Mouse (Mus musculus): ENCODE results near the gene Gpatch8.

The Gpatch8 gene

DNA sequence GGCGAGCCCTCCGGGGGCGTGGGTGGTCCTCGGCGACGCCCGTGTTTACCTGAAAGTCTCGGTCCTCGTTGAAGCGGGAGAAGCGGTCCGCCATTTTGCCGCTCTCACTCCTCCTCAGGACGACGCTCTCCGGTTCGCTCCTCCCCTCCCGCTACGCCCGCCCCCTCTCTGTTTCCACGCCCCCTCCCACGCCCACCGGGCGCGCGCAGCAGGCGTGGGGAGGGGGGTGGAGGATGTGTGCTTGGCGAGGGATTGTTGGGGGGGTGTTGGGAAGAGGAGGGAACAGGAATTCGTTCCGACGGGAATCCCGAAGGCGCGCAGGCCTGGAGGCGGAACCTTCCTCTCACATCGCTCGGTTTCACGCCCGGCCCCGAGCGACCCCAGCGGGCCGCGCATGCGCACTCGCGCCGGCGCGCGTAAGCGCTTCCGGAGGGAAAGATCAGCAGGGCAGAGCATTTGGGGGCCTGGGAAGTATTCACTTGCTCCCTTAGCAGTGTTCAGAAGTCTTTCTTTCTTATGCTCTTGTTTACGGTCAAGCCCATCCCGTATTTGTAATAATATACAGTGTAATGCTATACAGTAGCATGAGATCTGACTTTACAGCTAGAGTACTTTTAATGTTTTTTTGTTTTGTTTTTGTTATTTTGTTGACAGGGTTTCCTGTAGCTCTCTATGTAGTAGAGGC lies at the start of gene Gpatch8:
Gpatch8 (minus strand) TSS at position 362 of the 685 bp plus-strand sequence.
- DNase-seq = peak; percentile 97

GRCm38 (mm10) chr11:102604777-102605552 lies 48.8 kb upstream of the Gpatch8 start:
- DNase-seq = peak; percentile 16

DNA sequence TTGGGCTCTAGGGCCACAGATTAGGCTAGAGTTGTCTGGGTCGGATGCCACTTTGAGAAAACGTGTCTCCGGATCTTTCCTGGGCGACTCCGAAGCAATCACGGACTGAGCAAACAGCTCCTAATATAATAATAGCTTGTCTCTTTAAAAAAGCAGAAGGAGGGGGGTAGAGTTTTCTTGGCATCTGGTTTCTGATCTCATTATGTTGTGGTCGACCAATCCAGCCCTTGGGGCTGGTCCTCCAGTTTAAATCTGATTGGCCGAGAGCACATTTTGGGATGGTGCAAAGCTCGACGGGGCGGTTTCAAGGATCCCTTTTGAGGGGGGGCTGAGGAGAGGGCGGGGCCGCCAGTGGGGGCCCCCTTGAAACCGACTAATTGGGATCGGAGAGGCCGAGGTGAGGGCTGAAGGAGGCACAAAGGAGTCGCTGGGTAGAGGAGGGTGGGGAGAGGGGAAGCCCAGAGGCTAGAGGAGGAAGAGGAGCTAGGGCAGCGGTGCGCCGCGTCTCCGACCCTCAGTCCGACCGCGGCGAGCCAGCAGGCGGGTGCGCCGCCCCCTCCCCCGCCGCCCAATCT lies 47.9 kb upstream of the Gpatch8 start, which contains the start of gene Fzd2:
Fzd2 (plus strand) TSS at position 387 of the 575 bp plus-strand sequence.
- DNase-seq = peak; percentile 89

- DNase-seq = peak; percentile 50
Measured at GRCm38 (mm10) chr11:102603496-102603850, 47.3 kb upstream of the Gpatch8 start.

DNA sequence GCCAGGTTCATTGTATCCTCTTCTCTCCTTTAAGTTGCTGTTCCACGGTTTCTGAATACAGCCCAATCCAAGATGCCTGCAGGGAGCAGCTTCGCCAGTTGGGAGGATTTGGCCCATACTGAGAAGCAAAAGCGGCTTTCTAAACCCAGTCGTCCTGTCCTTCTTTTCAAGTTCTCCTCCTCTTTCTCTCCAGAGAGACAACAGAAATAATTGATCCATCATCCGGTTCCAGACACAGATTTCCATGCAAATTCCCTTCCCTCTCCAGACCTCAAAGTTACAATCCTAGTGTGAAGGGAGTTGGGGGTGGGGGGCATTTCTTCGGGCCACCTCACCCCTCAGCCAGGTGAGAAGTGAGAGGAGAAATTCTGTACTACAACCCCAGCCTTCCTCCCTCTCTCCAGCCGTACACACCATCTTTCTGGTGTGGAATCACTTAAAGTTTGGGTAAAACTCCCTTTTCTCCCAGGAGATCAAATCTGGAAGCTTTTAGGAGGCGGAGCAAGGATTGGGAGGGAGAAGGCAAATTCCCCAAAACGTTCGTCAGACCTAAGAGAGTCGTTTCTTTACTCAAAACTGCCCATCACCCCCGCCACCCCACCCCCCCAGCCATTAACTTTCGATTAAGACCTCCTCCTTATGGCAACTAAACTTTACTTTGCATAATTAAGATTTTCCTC lies 46.8 kb upstream of the Gpatch8 start:
- no peak for DNase-seq

DNA sequence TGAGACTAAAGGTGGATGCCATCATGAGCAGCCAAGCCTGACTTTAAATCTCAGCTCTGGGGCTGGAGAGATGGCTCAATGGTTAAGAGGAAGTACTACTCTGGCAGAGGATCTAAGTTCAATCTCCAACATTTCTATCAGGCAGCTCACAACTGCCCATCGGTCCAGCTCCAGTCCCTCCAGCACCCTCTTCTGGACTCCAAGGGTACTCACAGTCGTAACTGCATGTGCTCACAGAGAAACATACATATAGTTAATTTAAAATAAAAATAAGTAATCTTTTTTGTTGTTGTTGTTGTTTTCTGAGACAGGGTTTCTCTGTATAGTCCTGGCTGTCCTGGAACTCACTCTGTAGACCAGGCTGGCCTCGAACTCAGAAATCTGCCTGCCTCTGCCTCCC lies 43.7 kb upstream of the Gpatch8 start:
- no peak for DNase-seq

DNA sequence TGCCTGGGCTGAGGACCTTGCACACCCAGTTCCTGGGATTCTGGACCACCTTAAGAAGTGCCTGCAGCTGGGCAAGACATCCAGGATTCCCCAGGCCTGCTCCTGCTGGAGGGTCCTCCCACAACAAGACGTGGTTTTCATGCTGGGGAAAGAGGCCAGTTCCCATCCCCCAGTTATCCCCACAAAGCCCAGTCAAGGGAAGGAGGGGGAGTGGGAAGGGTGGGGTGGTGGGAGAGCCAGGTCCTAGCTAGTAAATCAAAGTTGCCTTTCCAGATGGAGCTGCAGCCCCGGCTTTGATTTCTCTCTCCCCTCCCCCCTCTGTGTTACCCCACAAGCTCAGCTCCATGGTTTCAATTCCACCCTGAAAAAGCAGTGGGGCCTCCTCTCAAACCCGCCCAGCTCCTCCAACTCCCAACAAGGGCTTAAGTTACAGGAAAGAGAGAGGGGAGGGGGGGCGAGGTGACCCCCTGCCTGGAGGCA lies 39.2 kb upstream of the Gpatch8 start:
- no peak for DNase-seq

DNA sequence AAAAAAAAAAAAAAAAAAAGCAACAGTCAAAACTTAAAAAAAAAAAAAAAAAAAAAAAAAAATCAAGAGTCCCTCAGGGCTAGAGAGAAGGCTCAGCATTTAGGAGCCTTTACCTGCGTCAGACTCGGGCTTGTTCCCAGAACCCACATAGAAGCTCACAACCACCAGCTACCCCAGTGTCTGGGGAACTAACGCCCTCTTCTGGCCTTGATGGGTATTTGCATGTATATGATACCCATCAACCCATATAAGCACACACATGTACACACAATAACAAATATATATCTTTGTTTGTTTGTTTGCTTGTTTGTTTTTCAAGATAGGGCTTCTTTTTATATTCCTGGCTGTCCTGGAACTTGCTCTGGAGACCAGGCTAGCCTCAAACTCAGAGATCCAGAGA lies 31.4 kb upstream of the Gpatch8 start:
- DNase-seq = no peak

- no peak for DNase-seq
Measured at GRCm38 (mm10) chr11:102586445-102587130, 30.4 kb upstream of the Gpatch8 start.

GRCm38 (mm10) chr11:102582736-102583135 lies 26.5 kb upstream of the Gpatch8 start:
- DNase-seq = no peak

- DNase-seq = no peak
Measured at GRCm38 (mm10) chr11:102582016-102582610, 25.9 kb upstream of the Gpatch8 start.

- DNase-seq = no peak
Measured at GRCm38 (mm10) chr11:102581281-102582015, 25.3 kb upstream of the Gpatch8 start.

DNA sequence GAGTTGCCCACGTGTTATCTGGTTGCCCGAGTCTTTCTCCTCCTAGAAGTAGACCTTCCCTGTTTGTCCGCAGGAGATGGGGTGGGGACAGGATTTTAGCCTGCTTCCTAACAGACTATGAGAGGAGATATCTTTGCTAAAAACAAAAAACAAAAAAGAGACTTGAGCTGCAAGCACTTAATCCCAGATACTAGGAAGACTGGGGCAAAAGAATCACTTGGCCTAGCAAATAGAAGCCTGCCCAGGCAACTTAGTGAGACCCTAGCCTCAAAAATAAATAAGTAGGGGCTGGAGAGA lies 23.8 kb upstream of the Gpatch8 start:
- no peak for DNase-seq

- no peak for DNase-seq
Measured at GRCm38 (mm10) chr11:102579165-102580033, 23.2 kb upstream of the Gpatch8 start, which contains the start of gene Gm11627. TSS of gene Gm11627 (minus strand) at chr11:102579461.

DNA sequence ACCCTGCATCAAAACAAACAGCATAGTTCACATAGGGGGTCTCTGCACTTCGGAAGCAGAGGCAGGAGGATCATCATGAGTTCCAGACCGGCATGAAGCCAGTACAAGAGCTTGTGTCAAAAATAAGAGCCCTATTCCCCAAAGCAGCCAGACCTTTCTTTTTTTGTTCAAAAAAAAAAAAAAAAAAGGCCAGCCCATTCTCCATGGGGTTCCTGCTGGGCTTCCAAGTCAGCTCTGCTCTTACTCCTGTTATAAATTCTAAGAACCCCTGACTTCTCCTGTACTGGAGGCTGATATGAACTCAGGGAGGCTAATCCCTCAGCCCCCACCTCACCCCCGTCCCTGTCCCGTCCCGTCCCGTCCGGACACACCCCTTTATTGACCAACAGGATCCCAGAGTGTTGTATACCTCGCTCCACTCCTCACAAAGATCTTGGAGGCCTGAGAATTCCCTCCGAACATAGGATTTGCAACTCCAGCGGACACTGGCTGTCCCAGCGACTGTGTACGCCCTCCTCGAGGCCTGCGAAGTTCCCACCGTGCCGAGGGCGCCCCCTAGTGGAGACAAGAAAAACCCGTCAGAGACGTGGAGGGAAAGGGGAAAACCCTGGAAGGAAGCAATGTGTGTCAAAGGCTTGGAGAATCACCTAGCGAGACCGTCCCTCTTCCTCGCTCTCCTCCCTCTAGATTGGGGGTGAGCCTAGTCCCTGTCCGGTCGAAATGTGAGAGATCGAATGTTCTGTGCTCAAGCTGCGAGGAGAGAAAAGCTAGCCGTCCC lies 22.3 kb upstream of the Gpatch8 start:
- DNase-seq = peak; percentile 33

- no peak for DNase-seq
Measured at GRCm38 (mm10) chr11:102576050-102576754, 20.0 kb upstream of the Gpatch8 start.

GRCm38 (mm10) chr11:102575034-102575433 lies 18.8 kb upstream of the Gpatch8 start:
- DNase-seq = no peak

DNA sequence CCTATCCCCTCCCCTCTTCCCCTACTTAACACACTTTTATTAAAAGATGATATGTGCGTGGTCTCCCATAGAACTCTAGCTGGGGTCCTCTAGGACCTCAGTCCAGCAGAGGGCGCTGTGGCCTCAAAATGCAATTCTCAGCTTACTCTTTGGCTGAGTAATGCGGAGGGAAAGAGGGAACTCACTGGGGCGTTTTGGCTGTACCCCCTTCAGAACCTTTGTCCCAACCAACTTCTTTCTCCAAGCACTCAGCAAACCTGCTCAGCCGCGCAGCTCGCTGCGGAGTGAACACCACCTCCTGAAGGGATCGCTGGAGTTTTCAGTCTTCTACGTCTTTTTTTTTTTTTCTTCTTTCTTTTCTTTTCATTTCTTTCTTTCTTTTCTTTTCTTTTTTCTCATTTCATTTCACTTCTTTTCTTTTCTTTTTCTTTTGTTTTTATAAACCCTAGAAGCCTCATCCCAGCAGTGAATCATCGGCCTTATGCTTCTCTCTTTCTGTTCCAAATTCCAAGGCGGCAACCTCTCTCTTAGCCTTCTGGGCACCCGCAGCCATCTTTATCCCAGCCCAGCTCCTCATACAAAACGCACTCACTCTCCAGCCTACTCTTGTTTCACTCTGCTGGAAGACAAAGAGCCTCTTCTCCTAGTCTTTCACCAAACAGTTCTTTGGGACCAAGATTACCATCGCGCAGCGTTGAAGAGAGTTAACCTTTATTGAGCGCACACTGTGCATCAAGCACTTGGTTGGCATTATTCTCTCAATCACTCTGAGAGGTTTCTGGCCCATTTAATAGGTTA lies 16.9 kb upstream of the Gpatch8 start:
- peak; percentile 46 for DNase-seq

All from kidney, adult 11 months (tissue).